Mouse (Mus musculus) B cell, adult 67 days (primary cell): ENCODE results near the gene Skap1. TPM values are rescaled to one million over a fixed set of nuclear protein-coding genes. Genes with fewer than 3 reads are reported as not detected.

Experiments
- total RNA-seq, 2 experiments: library from RNA; stranded (reverse); gene quantifications; 4 replicates each; pipeline ENCODE4 v1.2.4; 2023

The Skap1 gene
- 1 to 10 TPM; 3.5 to 4.5 TPM for total RNA-seq

GRCm38 (mm10) chr11:96463986-96464715 lies at the start of gene Skap1:
Gene Skap1, plus strand, starts transcription at chr11:96464593.

GRCm38 (mm10) chr11:96776968-96777962 lies 312.9 kb downstream of the Skap1 start, which contains the start of gene Snx11:
Gene Snx11, minus strand, starts transcription at chr11:96777559.

GRCm38 (mm10) chr11:96788871-96789795 lies 324.7 kb downstream of the Skap1 start, which contains the start of gene Cbx1:
Gene Cbx1, plus strand, starts transcription at chr11:96789127.

Other genes starting within 250 kb of the Skap1 start
- gene Hoxb9, start 193.1 kb upstream of the Skap1 start, total RNA-seq = not detected
- gene Hoxb8, start 182.7 kb upstream of the Skap1 start, total RNA-seq = not detected
- gene Hoxb7, start 178.0 kb upstream of the Skap1 start, total RNA-seq = not detected
- not detected for gene Hoxb6, start 172.1 kb upstream of the Skap1 start, total RNA-seq
- gene Hoxb5, start 161.3 kb upstream of the Skap1 start, total RNA-seq = not detected
- 1 to 10 TPM; 2.6 to 3.6 TPM for gene Hoxb4, start 146.3 kb upstream of the Skap1 start, total RNA-seq
- under 1 TPM; 0.38 to 0.98 TPM for gene Hoxb3, start 141.3 kb upstream of the Skap1 start, total RNA-seq
- gene Hoxb2, start 114.1 kb upstream of the Skap1 start, total RNA-seq = not detected
- not detected for gene Hoxb1, start 98.8 kb upstream of the Skap1 start, total RNA-seq